Mouse (Mus musculus): ENCODE measurements around the gene Sp4. TPM values are rescaled to one million over a fixed set of nuclear protein-coding genes. Genes with fewer than 3 reads are reported as not detected.

The Sp4 gene
- polyA plus RNA-seq, 1 experiment: 1.2 TPM

GRCm38 (mm10) chr12:118300754-118301071 is 527 bp downstream of the Sp4 start:
- Histone ChIP-seq H3K36me3 (ENCODE audit: control insufficient read depth, insufficient read depth) (no peaks in the 10 kb centered on the region), H3K27me3 (ENCODE audit: control insufficient read depth, insufficient read depth, insufficient read length) (no peaks in the 10 kb centered on the region), H3ac (ENCODE audit: control insufficient read depth, insufficient read length) (no peak overlapping the region), H3K79me2 (ENCODE audit: control insufficient read depth, insufficient read depth) (no peaks in the 10 kb centered on the region), H3K4me3 (peak overlapping the region; percentile 72), H3K4me2 (ENCODE audit: low read depth) (peak overlapping the region; percentile 86)
- TF ChIP-seq TCF3 (IDR thresholded peaks at IDR 0.05; ENCODE audit: insufficient read length, low read depth) (no peak), CEBPB (IDR thresholded peaks at IDR 0.05; ENCODE audit: insufficient read depth, poor library complexity, severe bottlenecking) (no peak), TCF12 (IDR thresholded peaks at IDR 0.05; ENCODE audit: insufficient read depth, poor library complexity, severe bottlenecking) (no peak)

DNA sequence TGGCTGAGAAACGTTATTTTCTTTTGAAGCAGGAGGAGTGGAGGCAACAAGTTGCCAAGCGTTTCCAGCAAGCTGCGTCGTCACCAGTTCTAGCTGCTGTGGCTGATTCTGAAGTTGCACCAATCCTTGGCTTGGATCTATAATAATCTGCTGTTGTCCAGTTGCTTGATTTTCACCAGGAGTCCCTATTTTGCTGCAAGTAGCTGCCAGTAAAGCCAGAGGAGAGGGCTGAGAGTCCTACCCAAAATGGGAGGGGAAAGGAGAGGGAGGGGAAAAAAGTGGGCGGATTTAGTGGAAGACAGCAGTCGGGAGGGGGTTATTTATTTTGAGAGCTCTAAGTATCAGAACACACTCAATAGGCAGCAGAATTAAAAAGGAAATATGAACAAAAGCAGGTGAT is 1.3 kb downstream of the Sp4 start:
- H3K4me3 ChIP-seq: peak overlapping the region; percentile 72
- no peaks in the 10 kb centered on the region for H3K27me3 ChIP-seq (ENCODE audit: control insufficient read depth, insufficient read depth, insufficient read length)
- no peaks in the 10 kb centered on the region for H3K79me2 ChIP-seq (ENCODE audit: control insufficient read depth, insufficient read depth)
- H3K36me3 ChIP-seq (ENCODE audit: control insufficient read depth, insufficient read depth): no peaks in the 10 kb centered on the region
- TF ChIP-seq TCF12 (IDR thresholded peaks at IDR 0.05; ENCODE audit: insufficient read depth, poor library complexity, severe bottlenecking) (no peak), TCF3 (IDR thresholded peaks at IDR 0.05; ENCODE audit: insufficient read length, low read depth) (no peak), E2F4 (IDR thresholded peaks at IDR 0.05; ENCODE audit: insufficient read depth) (no peak), SRF (IDR thresholded peaks at IDR 0.05; ENCODE audit: control insufficient read depth, insufficient read length, low read depth) (no peak), USF1 (IDR thresholded peaks at IDR 0.05; ENCODE audit: low read depth) (no peak), POLR2A (IDR thresholded peaks at IDR 0.05; ENCODE audit: insufficient read length, low read depth) (no peak), CEBPB (IDR thresholded peaks at IDR 0.05; ENCODE audit: insufficient read depth, poor library complexity, severe bottlenecking) (no peak), MAX (IDR thresholded peaks at IDR 0.05; ENCODE audit: low read depth) (no peak), MYOD1 (IDR thresholded peaks at IDR 0.05; ENCODE audit: control insufficient read depth in 1 of 3, insufficient read length in 2 of 3, low read depth in 2 of 3) (no peak), POLR2AphosphoS2 (IDR thresholded peaks at IDR 0.05; ENCODE audit: insufficient read length, low read depth) (no peak), MYOG (IDR thresholded peaks at IDR 0.05; ENCODE audit: control insufficient read depth in 1 of 3, insufficient read depth in 1 of 3, insufficient read length in 2 of 3, low read depth in 2 of 3) (no peak)
- peak overlapping the region; percentile 86 for H3K4me2 ChIP-seq (ENCODE audit: low read depth)
- no peak overlapping the region for H3ac ChIP-seq (ENCODE audit: control insufficient read depth, insufficient read length)

- Histone ChIP-seq H3K4me2 (ENCODE audit: low read depth) (no peak overlapping the region), H3ac (ENCODE audit: control insufficient read depth, insufficient read length) (no peak overlapping the region)
- TF ChIP-seq POLR2AphosphoS2 (IDR thresholded peaks at IDR 0.05; ENCODE audit: insufficient read length, low read depth): no peak
- no peak for TF ChIP-seq MAX (IDR thresholded peaks at IDR 0.05; ENCODE audit: low read depth)
Observed at GRCm38 (mm10) chr12:118299172-118299571, 2.1 kb downstream of the Sp4 start.

DNA sequence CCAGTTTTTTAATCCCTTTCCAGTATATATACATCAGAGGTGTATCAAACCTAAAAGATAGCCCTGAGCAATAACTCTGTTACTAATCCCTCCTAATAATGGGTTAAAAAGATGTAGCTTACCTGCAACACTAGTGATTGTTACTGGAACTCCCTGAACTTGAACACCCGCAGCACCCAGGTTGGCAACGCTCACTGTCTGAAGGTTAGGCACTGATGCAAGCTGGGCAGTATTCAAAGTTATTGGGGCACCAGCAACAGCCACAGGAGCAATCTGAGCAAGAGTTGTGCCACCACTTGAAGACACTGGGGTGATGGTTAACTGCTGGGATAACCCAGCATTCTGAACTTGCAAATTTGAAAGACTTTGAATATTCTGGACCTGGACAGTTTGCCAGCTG is 2.7 kb downstream of the Sp4 start:
- Histone ChIP-seq H3K4me3 (no peak overlapping the region), H3K4me2 (ENCODE audit: low read depth) (no peak overlapping the region), H3K79me2 (ENCODE audit: control insufficient read depth, insufficient read depth) (no peaks in the 10 kb centered on the region), H3K36me3 (ENCODE audit: control insufficient read depth, insufficient read depth) (no peaks in the 10 kb centered on the region), H3ac (ENCODE audit: control insufficient read depth, insufficient read length) (no peak overlapping the region), H3K27me3 (ENCODE audit: control insufficient read depth, insufficient read depth, insufficient read length) (no peaks in the 10 kb centered on the region)
- no peak for TF ChIP-seq E2F4 (IDR thresholded peaks at IDR 0.05; ENCODE audit: insufficient read depth)
- TF ChIP-seq CEBPB (IDR thresholded peaks at IDR 0.05; ENCODE audit: insufficient read depth, poor library complexity, severe bottlenecking): no peak
- no peak for TF ChIP-seq TCF3 (IDR thresholded peaks at IDR 0.05; ENCODE audit: insufficient read length, low read depth)
- TF ChIP-seq POLR2AphosphoS2 (IDR thresholded peaks at IDR 0.05; ENCODE audit: insufficient read length, low read depth): no peak
- TF ChIP-seq MYOD1 (IDR thresholded peaks at IDR 0.05; ENCODE audit: control insufficient read depth in 1 of 3, insufficient read length in 2 of 3, low read depth in 2 of 3): no peak
- no peak for TF ChIP-seq TCF12 (IDR thresholded peaks at IDR 0.05; ENCODE audit: insufficient read depth, poor library complexity, severe bottlenecking)
- no peak for TF ChIP-seq REST (IDR thresholded peaks at IDR 0.05; ENCODE audit: insufficient read depth, insufficient read length)
- no peak for TF ChIP-seq MAX (IDR thresholded peaks at IDR 0.05; ENCODE audit: low read depth)
- TF ChIP-seq USF1 (IDR thresholded peaks at IDR 0.05; ENCODE audit: low read depth): no peak
- no peak for TF ChIP-seq SRF (IDR thresholded peaks at IDR 0.05; ENCODE audit: control insufficient read depth, insufficient read length, low read depth)
- TF ChIP-seq POLR2A (IDR thresholded peaks at IDR 0.05; ENCODE audit: insufficient read length, low read depth): no peak
- TF ChIP-seq MYOG (IDR thresholded peaks at IDR 0.05; ENCODE audit: control insufficient read depth in 1 of 3, insufficient read depth in 1 of 3, insufficient read length in 2 of 3, low read depth in 2 of 3): no peak

More at GRCm38 (mm10) chr12:118299172-118299571, 2.1 kb downstream of the Sp4 start:
- H3K4me3 ChIP-seq: no peak overlapping the region
- no peaks in the 10 kb centered on the region for H3K27me3 ChIP-seq (ENCODE audit: control insufficient read depth, insufficient read depth, insufficient read length)
- H3K36me3 ChIP-seq (ENCODE audit: control insufficient read depth, insufficient read depth): no peaks in the 10 kb centered on the region
- H3K79me2 ChIP-seq (ENCODE audit: control insufficient read depth, insufficient read depth): no peaks in the 10 kb centered on the region

DNA sequence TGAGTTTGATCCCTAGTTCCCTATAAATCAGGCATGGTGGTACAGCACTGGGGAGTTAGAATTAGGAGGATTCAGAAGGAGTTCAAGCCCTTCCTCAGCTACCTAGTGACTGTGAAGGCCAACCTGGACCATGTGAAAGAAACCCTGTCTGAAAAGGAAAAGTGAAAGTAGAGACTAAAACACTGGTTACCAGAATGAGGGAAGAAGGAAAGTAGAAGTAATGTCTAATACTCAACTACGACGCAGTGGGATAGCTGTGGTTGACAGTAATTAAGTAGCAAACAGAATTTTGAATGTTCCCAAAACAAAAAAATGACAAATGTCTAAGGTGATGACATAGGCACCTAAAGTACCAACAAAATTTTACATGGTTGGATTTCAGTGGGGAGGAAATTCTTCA is 5.0 kb downstream of the Sp4 start:
- no peaks in the 10 kb centered on the region for H3K27me3 ChIP-seq (ENCODE audit: control insufficient read depth, insufficient read depth, insufficient read length)
- TF ChIP-seq MYOD1 (IDR thresholded peaks at IDR 0.05; ENCODE audit: control insufficient read depth in 1 of 3, insufficient read length in 2 of 3, low read depth in 2 of 3) (no peak), TCF3 (IDR thresholded peaks at IDR 0.05; ENCODE audit: insufficient read length, low read depth) (no peak), MAX (IDR thresholded peaks at IDR 0.05; ENCODE audit: low read depth) (no peak), TCF12 (IDR thresholded peaks at IDR 0.05; ENCODE audit: insufficient read depth, poor library complexity, severe bottlenecking) (no peak), POLR2A (IDR thresholded peaks at IDR 0.05; ENCODE audit: insufficient read length, low read depth) (no peak), CEBPB (IDR thresholded peaks at IDR 0.05; ENCODE audit: insufficient read depth, poor library complexity, severe bottlenecking) (no peak), MYOG (IDR thresholded peaks at IDR 0.05; ENCODE audit: control insufficient read depth in 1 of 3, insufficient read depth in 1 of 3, insufficient read length in 2 of 3, low read depth in 2 of 3) (no peak), REST (IDR thresholded peaks at IDR 0.05; ENCODE audit: insufficient read depth, insufficient read length) (no peak)
- H3K4me2 ChIP-seq (ENCODE audit: low read depth): peak overlapping the region; percentile 39
- no peaks in the 10 kb centered on the region for H3K79me2 ChIP-seq (ENCODE audit: control insufficient read depth, insufficient read depth)
- H3K36me3 ChIP-seq (ENCODE audit: control insufficient read depth, insufficient read depth): no peaks in the 10 kb centered on the region
- H3ac ChIP-seq (ENCODE audit: control insufficient read depth, insufficient read length): no peak overlapping the region
- H3K4me3 ChIP-seq: no peak overlapping the region
